Mouse (Mus musculus): Measurements from ENCODE around the gene Pdcd1.
"Not testable (repeated sequence)": the region's sequence is repeated elsewhere in the genome, so short reads cannot be mapped to it uniquely, and the experiment has no call there.

Gene Pdcd1

DNA sequence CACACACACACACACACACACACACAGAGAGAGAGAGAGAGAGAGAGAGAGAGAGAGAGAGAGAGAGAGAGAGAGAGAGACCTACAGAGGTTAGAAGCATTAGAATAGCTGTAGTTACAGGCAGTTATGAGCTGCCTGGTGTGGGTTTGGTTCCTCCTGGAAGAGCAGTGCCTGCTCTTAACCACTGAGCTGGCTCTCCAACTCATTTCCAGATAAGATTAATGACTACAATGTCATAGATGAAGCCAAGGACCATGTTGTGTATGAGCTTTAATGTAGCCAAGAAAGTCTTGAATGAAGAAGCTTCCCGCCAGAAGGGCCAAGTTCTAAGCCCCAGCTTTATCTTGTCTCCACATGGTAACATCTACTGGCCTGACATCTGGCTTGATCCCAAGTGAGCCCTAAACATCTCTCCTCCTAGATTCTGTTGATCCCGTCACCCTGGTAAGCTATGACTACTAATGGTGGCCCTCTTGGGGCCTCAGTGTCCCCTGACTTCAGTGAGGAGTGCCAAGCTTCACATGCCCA lies 19.2 kb downstream of the Pdcd1 start:
- DNase-seq (ENCODE audit: low read depth, low spot score): no peak

DNA sequence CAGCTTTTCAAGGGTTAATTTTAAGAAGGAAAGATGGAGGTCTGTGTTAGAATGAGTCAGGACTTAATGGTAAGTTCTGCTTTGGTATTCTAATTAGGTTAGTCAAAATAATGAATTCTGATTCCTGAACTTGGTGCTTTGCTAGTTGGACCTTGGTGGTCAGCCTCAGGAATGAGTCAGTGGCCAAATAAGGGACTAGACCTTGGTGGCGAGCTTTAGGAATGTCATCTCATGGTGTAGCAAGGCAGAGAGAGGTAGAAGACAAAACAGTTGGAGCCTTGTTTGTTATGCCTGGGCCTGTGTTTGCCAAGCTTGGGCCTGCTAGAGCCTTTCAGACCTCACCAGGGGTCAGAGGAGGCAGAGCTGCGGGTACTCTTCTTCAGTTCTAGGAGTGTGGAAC lies 23.6 kb downstream of the Pdcd1 start:
- no peak for DNase-seq (ENCODE audit: low read depth, low spot score)

DNA sequence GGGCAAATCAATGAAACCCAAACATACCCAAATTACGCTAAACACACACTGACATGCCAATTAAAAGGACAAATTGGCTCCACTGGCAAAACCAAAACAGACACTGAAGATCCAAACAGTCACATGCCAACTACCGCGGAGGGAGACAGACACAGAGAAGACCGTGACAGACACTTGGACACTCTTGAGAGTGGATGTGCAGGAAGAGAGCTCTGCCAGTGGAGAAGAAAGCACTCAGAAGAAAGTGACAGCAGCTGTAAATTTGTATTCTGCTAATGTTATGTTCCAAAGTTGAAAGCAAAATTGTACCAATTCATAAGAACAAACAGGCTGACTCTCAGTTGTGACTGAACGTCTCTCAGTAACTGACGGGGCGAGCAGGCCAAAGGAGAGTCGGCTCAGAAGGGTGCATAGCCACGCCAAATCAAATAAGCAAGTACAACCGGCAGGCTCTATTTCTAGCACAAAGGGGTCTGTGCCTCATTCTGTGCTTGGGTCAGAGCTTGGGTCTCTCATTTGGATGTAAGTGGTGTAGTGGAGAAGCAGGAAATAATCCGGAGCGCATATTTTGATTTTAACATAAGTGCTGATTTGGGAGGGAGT lies 24.7 kb downstream of the Pdcd1 start:
- DNase-seq (ENCODE audit: low read depth, low spot score): peak; percentile 27

DNA sequence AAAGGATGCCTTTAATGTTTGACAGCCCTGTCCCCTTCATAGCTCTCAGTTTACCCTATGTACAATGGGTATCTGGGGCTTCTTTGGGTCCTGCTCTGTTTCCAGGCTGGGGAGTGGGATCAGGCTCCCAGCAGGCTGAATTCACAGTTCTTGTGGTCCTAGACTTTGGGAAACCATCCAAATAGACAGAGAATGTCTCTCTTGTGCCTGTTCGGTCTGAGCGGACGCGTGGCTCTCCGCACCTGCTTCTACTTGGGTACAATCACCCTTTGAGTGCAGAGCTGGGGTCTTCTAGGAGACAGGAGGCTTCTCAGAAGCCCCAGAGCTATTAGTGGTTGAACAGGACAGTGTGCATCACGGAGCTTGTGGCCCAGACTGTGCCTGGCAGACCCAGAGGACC lies 32.2 kb downstream of the Pdcd1 start, which contains the start of gene Neu4:
Gene Neu4, plus strand, starts transcription at position 301 of the 400 bp plus-strand sequence.
- peak; percentile 31 for DNase-seq (ENCODE audit: low read depth, low spot score)

DNA sequence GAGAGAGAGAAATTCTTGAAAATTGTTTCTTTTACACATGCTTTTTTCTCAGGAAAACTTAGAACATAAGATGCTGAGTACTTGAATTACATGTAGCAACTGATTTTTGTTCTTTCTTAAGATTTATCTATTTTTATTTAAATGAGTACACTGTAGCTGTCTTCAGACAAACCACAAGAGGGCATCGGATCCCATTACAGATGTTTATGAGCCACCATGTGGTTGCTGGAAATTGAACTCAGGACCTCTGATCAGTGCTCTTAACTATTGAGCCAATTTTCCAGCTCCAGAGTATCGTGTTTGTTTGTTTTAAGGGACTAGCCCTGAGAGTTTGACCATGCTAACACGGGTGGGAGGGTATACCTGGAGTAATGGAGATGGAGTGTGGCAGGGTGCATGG lies 40.7 kb downstream of the Pdcd1 start:
- DNase-seq (ENCODE audit: low read depth, low spot score): no peak

DNA sequence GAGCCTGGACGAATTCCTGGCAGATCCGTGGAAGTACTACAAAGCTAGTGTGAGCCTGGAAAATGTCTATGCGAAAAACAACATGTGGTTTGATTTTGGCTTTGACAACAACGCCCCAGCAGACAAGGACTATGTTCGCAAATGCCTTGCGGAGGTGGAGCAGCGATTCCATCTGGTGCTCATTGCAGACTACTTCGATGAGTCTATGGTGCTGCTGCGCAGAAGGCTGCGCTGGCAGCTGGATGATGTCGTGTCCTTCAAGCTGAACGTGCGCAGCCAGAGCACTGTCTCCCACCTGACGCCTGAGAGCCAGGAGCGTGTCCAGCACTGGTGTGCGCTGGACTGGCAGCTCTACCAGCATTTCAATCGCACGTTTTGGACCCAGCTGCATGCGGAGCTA lies 43.5 kb downstream of the Pdcd1 start:
- peak; percentile 87 for DNase-seq (ENCODE audit: low read depth, low spot score)

DNA sequence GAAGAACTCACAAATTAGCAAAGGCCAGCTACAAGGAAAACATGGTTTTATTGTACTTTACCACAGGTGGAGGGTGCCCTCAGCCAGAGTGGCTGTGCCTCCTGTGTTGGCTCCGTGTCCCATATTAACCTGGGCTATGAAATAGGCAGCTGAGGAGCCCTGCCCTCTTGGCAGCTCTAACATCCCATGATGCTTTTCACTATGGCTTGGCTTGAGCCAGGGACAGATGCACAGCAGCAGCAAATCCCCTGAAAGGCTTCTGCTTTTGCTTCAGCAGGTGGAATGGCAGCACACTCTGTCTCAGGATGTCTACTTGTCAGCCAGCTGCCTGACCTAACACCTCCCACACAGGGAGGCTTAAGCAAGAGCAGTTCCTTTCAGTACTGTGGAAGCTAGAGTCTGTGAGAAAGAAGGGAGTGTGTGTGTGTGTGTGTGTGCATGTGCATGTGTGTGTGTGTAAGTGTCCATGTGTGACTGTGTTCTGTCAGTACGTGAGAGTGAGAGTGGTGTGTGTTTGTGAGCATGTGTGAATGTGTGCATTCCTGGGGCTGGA lies 46.3 kb downstream of the Pdcd1 start:
- DNase-seq (ENCODE audit: low read depth, low spot score): not testable (repeated sequence)

DNA sequence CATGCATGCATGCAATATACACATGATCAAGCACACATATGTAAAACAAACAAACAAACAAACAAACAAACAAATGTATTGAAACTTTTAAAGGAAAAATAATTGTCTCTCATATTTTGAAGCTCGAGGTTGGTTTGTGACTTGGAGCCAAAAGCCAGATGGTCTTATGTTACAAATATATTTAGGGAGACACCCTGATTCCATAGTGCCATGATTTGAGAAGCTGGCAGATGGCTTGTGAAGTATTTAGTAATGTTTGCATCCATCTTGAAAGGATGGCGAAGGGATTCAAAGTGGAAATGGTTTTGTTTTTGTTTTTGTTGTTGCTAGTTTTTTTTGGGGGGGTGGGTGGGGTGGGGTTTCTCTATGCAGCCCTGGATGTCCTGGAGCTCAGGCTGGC lies 51.3 kb downstream of the Pdcd1 start:
- DNase-seq (ENCODE audit: low read depth, low spot score): peak; percentile 63

DNA sequence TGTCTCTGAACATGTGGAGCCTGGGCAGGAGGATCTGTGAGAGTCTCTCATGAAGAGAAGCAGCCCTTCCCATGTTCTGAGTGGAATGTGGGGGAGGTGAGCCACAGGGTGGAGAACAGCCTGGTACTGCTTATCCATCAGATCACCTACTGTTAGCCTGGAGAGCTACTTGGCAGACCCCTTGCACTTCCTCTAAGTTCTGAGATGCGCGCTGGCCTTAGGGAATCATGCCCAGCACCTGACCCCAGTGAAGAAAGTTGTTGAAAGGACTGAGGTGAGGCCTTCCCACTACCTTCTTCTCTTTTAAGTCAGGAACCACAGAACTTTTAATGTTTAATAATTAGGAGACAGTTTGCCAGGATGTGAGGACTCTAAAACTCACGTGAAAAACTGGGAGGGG lies 60.9 kb downstream of the Pdcd1 start:
- not testable (repeated sequence) for DNase-seq (ENCODE audit: low read depth, low spot score)

DNA sequence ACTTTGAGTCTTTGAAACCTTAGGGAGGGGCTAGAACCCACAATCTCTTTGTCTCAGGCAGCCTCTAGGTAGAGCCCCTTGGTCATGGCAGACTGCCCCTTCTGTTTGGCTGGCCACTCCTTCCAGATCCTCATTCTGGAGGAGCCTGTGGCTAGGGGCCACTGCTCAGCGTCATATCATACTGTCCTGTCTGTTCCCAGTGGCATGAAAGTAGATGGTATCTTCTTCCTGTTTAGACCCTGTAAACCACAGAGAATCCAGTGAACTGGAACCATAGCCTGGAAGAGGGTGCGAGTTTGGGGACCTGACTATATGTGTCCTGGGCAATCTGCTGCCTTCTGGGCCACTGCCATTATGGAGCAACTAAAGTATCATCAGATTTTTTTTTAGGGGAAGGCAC lies 61.3 kb downstream of the Pdcd1 start:
- not testable (repeated sequence) for DNase-seq (ENCODE audit: low read depth, low spot score)

DNA sequence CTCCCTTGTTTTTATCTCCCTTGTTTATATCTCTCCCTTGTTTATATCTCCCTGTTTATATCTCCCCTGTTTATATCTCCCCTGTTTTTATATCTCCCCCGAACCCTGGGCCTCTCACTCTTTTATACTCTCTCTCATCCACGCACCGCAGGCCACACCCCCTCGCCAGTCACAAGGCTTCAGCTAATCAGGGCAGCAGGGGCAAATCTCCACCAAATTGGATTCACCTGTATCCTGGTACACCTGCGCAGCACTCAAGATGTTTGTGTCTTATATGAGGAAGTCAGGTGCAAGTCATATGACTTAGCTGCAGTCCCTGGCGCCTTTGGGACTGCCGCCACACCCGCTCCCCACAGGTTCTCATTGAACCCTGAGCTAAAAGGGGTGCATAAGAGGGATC lies 62.1 kb downstream of the Pdcd1 start, which contains the start of gene Gal3st2c:
Gene Gal3st2c, plus strand, starts transcription at position 301 of the 400 bp plus-strand sequence.
- not testable (repeated sequence) for DNase-seq (ENCODE audit: low read depth, low spot score)

DNA sequence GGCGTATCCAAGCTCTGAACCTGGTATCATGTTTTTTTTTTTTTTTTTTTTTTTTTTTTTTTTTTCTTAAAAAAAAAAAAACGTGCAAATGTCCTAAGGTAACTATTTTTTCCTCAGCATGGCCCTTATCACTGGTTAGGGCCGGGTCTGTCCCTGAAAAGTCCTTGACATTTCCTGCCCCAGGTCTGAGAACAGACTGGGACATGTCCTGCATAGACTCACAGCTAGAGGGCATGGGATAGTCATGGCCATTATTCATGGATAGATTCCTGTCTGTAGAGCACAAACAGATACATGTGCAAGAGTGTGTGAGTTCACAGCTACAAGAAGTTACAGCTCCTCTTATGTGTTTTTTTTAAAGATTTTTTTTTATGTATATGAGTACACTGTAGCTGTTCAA lies 63.6 kb downstream of the Pdcd1 start:
- DNase-seq (ENCODE audit: low read depth, low spot score): no peak

Measured in brain, adult 2 months (tissue).